Mouse (Mus musculus): ENCODE results near the gene Vmn1r9.
"Not testable (repeated sequence)": the region's sequence is repeated elsewhere in the genome, so short reads cannot be mapped to it uniquely, and the experiment has no call there.

Gene Vmn1r9

GRCm38 (mm10) chr6:57066487-57066886, at the start of gene Vmn1r9:
Gene Vmn1r9, plus strand, starts transcription at chr6:57066787.
- no peak for DNase-seq (ENCODE audit: low read depth)

DNA sequence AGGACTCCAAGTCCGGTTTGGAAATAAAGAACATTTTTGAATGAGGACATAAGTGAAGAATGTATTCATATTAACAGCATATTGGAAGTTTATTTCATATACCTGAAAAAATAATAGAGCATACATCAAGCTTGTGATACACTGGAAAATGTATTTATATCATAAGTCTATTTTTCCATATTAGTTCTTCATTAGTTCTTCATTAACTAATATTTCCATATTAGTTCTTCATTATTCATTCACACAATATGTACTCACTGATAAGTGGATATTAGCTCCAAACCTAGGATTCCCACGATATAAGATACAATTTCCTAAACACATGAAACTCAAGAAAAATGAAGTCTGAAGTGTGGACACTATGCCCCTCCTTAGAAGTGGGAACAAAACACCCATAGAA, 41.4 kb upstream of the Vmn1r9 start, which contains the start of gene Vmn1r7:
Gene Vmn1r7 (minus strand): TSS at position 101 of the 400 bp plus-strand sequence.
- DNase-seq (ENCODE audit: low read depth): not testable (repeated sequence)

- no peak for DNase-seq (ENCODE audit: low read depth)
Measured at GRCm38 (mm10) chr6:57031984-57032383, 34.6 kb upstream of the Vmn1r9 start, which contains the start of gene Vmn1r8. Gene Vmn1r8, plus strand, starts transcription at chr6:57032284.

DNA sequence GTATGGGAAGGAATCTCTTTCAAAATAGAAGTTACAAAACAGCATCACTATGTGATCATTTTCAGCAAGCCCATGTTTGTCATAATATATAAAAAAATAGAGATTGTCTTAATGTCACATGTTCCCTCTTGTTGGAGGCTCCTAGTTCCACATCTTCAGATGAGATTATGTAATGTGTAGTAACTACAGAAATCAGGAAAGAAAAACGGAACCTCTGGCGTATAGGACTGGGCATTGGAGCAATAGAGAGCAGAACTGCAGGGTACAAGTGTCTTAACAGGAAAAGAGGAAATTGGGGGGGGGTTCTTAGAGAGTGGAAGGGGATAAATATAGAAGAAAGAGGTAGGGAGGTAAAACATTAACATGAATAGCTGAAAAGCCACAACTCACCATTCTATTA, 31.9 kb upstream of the Vmn1r9 start:
- DNase-seq (ENCODE audit: low read depth): no peak

GRCm38 (mm10) chr6:57063730-57064129, 2.9 kb upstream of the Vmn1r9 start:
- no peak for DNase-seq (ENCODE audit: low read depth)

GRCm38 (mm10) chr6:57106358-57106757, 39.8 kb downstream of the Vmn1r9 start:
- no peak for DNase-seq (ENCODE audit: low read depth)

- no peak for DNase-seq (ENCODE audit: low read depth)
Measured at GRCm38 (mm10) chr6:57109154-57109553, 42.6 kb downstream of the Vmn1r9 start, which contains the start of gene Vmn1r10. Gene Vmn1r10, plus strand, starts transcription at chr6:57109454.

All from fibroblast of lung, adult 2 months (primary cell).